Mouse (Mus musculus) embryonic facial prominence, embryonic 14.5 days (tissue): ENCODE data around the gene Esam. TPM values are rescaled to one million over a fixed set of nuclear protein-coding genes. Genes with fewer than 3 reads are reported as not detected.

ENCODE experiments used
- ATAC-seq: fragments of 200-750 bp; cut with Nextera tagmentation; 2 replicates; pipeline ENCODE4 v1.8.0; 2017; ENCODE audit warnings: low read depth, moderate number of reproducible peaks, moderate TSS enrichment
- DNase-seq: peaks from one replicate; pipeline ENCODE4 v3.0.0-alpha.2; 2015; ENCODE audit warnings: low spot score
- H3K27ac ChIP-seq: fragments of 300-500 bp; sonication (generic); replicated peaks from 2 replicates; pipeline ENCODE4 v1.5.1; 2014; ENCODE audit warnings: low read depth, mild to moderate bottlenecking, low read length, moderate library complexity
- H3K27me3 ChIP-seq: fragments of 300-500 bp; sonication (generic); replicated peaks from 2 replicates; pipeline ENCODE4 v1.6.1; 2014; ENCODE audit warnings: low read length; ENCODE audit not compliant: control insufficient read depth, insufficient read depth
- H3K36me3 ChIP-seq: fragments of 300-500 bp; sonication (generic); 2 replicates; pipeline ENCODE4 v1.6.1; 2014; ENCODE audit warnings: low read length, mixed read lengths; ENCODE audit not compliant: control insufficient read depth, insufficient read depth
- H3K4me1 ChIP-seq: fragments of 300-500 bp; sonication (generic); 2 replicates; pipeline ENCODE4 v1.6.1; 2014; ENCODE audit warnings: antibody characterized with exemption, low read length; ENCODE audit not compliant: control insufficient read depth, insufficient read depth
- H3K4me2 ChIP-seq: fragments of 300-500 bp; sonication (generic); 2 replicates; pipeline ENCODE4 v1.6.1; 2014; ENCODE audit warnings: low read depth, mild to moderate bottlenecking, low read length, moderate library complexity, mixed read lengths
- H3K4me3 ChIP-seq: fragments of 300-500 bp; sonication (generic); 2 replicates; pipeline ENCODE4 v1.5.1; 2014; ENCODE audit warnings: low read depth, mild to moderate bottlenecking, low read length
- H3K9ac ChIP-seq: fragments of 300-500 bp; sonication (generic); 2 replicates; pipeline ENCODE4 v1.6.1; 2014; ENCODE audit warnings: low read depth, mild to moderate bottlenecking, low read length, moderate library complexity, mixed read lengths
- H3K9me3 ChIP-seq: fragments of 300-500 bp; sonication (generic); 2 replicates; pipeline ENCODE4 v1.6.1; 2016; ENCODE audit warnings: low read length; ENCODE audit not compliant: control insufficient read depth
- WGBS: fragments of 180-500 bp; shearing (Covaris S2); extraction: QIAGEN DNeasy Blood & Tissue Kit; methylation state at CpG from one replicate; pipeline ENCODE4 v1.1.7; 2014; 5-methylcytosine and 5-hydroxymethylcytosine counted together
- polyA plus RNA-seq: library from polyadenylated mRNA; unstranded; fragments of >200 nt; fragmentation: Nextera tagmentation; extraction: Ambion mirVana; gene quantifications from 2 replicates; pipeline ENCODE4 v1.2.1, GENCODE M21; 2014

Esam gene
- polyA plus RNA-seq, 1 experiment from 2014 or later: 52.0 TPM

DNA sequence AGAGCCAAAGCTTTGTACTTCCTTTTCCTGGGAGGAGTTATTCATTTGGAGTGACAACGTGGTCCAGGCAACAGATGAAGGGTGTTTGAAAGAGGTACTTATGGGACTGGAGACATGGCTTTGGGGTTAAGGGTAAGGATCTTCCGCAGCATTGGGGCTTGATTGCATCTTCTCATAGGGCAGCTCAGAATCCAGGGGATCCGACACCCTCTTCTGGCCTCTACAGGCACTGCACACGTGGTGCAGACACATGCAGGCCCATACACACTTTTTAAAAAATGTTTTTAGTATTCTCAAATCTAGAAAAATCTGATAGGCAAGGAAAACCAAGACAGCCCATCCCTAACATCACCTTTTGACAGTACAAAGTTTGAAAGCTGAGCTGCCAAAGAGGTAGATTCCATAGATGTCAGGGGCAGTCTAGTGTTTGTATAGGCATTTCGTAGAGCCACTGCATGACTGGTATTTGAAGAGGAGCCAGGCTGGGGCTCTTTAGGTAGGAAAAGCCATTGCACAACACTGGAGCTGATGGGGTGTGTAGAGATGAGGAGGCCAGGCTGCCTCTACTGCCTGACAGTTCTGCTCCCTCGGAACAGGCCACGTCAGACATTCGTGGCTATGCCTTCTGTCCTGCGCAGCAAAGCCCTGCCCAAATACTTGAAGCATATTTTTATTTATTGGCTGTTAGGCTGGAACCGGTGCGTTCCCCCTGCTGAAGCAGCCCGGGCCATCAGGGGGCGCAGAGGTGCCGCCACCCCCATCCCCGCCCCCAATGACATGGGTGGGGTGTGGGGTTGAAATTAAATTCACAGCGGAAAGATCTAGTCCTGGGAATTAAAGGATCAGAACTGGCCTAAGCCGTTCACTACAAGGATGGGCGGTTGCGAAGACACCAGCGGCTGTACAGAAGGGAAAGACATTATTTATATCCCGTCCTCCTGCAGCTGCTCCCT, 1.2 kb upstream of the Esam start:
- Histone ChIP-seq H3K27me3 (peaks cover 57% of the 10 kb centered on the region), H3K9me3 (no peaks in the 10 kb centered on the region), H3K4me1 (peaks cover 16% of the 10 kb centered on the region), H3K27ac (no peak overlapping the region), H3K4me2 (peak overlapping the region; percentile 34), H3K4me3 (no peak overlapping the region), H3K9ac (no peak overlapping the region), H3K36me3 (peaks cover 26% of the 10 kb centered on the region)
- ATAC-seq (no peak; the same call in 1 of the 2 replicates), DNase-seq (no peak)
- WGBS: 24% methylated on average over 21 of the region's 21 CpGs

DNA sequence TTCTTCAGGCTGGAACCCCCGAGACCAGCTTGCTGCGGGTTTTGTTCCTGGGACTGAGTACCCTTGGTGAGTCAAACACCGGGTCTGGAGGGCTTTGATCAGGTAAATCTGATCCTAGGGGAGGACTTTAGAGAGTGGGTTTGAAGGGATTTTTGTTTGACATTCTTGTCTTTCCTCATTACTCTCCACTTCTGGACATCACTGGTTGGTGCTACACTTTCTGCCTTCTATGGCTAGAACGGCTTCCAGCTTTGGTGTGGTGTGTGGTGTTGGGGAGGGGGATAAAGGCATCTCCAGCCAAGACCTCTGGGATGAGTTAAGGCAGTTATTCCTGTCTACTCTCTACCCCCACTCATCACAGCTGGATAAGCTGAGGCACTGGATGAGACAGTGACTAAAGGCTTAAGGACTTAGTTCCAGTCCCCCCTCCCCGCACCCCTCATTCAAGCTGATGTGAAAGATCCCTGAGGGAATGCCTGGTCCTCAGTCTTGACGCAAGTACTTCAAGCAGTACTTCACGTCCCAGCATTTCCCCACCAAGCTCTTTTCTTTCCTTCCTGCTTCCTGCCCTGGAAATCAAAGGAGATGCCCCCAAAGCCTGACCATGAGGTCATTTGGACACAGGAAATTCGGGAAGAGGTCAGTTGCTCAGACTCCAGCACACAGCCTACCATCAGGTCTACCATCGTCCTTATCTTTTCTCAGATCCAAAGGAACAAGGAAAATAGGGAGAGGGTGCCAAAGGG, 520 bp downstream of the Esam start:
- Histone ChIP-seq H3K4me3 (peak overlapping the region; percentile 33; the same call in 1 of the 2 replicates), H3K36me3 (0 out of 2 replicates have a peak, but pooled peaks cover 10% of the 10 kb centered on the region), H3K27me3 (peaks cover 60% of the 10 kb centered on the region), H3K9me3 (no peaks in the 10 kb centered on the region), H3K9ac (no peak overlapping the region), H3K4me1 (peaks cover 16% of the 10 kb centered on the region), H3K4me2 (no peak overlapping the region), H3K27ac (peak overlapping the region; percentile 22; the same call in 1 of the 2 replicates)
- ATAC-seq (no peak), DNase-seq (no peak)
- WGBS: 22% methylated on average over 9 of the region's 9 CpGs

DNA sequence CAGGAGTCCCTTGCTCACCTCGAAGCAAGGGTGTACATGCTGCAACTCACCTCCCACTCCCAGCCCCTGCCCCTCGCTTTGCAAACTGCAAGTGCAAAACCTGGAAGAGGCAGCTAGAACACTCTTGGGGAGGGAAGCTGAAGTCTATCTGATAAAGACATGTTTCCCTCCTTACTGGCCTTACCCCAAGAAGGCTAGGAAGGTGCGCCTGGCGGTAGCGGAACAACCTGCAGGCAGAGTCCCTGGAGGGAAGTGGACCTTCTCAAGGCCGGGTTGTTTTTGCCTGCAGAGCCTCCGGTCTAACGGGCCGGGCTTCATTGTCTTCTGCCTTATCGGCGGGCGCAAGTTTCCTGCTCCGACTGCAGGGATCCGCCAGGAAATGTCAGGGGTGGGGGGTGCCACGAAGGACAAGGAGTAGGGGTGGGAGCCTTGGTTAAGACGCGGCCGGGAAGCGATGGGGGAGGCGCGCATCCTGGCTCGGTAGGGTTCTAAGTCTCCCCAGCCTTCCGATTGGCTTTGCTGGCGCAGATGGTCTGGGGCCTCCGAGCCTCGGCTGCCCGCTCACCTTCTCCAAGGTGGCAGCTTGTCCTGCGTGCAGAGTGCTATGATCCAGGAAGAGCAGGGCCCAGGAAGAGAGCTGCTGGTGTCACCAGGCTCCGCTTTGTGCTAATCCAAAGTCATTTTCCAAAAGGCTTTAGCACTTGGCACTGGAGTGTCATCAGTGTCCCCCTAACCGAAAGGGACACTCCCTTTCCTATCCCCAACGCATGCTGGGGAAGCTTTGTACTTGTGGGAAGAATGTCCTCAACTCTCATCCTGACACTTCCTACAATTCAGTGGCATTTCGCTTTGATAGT, 2.4 kb downstream of the Esam start:
- Histone ChIP-seq H3K4me1 (peaks cover 16% of the 10 kb centered on the region), H3K4me2 (peak overlapping the region; percentile 73), H3K9ac (peak overlapping the region; percentile 39), H3K9me3 (no peaks in the 10 kb centered on the region), H3K4me3 (peak overlapping the region; percentile 33), H3K27me3 (peaks cover 60% of the 10 kb centered on the region), H3K27ac (peak overlapping the region; percentile 49; the same call in 1 of the 2 replicates), H3K36me3 (no peaks in the 10 kb centered on the region)
- peak; percentile 31 for ATAC-seq
- peak; percentile 61 for DNase-seq
- WGBS: 2% methylated on average over 32 of the region's 32 CpGs

DNA sequence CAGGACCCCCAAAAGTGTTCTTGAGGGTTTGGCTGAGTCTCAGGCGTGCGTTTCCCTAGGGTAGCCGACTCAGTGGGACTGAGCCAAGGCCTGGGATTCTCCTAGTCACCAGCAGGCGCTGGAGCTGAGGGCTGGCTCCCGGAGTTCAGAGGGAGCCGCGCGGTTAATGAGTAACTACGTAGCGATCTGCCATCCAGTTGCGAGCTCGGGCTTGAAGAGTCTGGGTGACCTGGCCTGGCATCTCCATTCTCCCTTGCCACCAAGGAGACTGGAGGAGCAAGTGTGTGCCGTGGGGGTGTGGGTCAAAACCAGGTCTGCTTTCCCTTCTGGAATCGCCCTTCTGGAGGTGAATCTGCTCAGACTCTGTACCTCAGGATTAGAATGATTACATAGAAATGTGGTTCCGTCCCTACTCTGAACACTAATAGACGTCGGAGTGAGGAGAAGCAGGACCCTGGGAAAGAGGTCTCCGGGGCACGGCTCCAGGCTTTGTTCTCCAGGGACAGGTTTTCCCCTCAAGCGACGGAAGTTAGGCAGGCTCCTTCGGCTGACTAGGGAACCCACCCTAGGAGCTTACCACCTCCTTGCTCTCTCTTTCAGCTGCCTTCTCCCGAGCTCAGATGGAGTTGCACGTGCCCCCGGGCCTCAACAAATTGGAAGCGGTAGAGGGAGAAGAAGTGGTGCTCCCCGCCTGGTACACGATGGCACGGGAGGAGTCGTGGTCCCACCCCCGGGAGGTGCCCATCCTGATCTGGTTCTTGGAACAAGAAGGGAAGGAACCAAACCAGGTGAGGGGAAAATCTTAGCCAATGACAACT, 3.2 kb downstream of the Esam start:
- Histone ChIP-seq H3K27me3 (peaks cover 60% of the 10 kb centered on the region), H3K4me2 (peak overlapping the region; percentile 73), H3K4me3 (peak overlapping the region; percentile 33), H3K4me1 (peaks cover 16% of the 10 kb centered on the region), H3K27ac (peak overlapping the region; percentile 49; the same call in 1 of the 2 replicates), H3K9me3 (no peaks in the 10 kb centered on the region), H3K9ac (peak overlapping the region; percentile 39), H3K36me3 (no peaks in the 10 kb centered on the region)
- DNase-seq: peak; percentile 73
- WGBS: 2% methylated on average over 31 of the region's 31 CpGs
- ATAC-seq: peak; percentile 69

DNA sequence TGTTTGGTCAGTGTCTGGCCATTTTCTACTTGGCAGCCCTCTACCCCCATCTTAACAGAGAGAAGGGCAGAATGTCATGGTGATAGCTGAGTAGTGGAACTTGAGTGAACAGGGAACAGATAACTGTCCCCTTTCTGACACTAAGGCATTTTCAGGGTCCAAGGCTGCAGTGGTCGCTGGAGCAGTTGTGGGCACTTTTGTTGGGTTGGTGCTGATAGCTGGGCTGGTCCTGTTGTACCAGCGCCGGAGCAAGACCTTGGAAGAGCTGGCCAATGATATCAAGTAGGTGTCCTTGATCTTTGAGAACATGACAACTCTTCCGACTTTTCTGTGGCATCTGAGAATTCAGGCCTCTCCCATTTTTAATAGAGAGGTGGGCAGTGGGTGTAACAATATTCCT, 9.0 kb downstream of the Esam start:
- Histone ChIP-seq H3K4me1 (no peaks in the 10 kb centered on the region), H3K27me3 (0 out of 2 replicates have a peak, but pooled peaks cover 2% of the 10 kb centered on the region), H3K4me3 (no peak overlapping the region), H3K9ac (no peak overlapping the region), H3K9me3 (no peaks in the 10 kb centered on the region), H3K4me2 (no peak overlapping the region), H3K27ac (no peak overlapping the region), H3K36me3 (no peaks in the 10 kb centered on the region)
- WGBS: 80% methylated on average over 4 of the region's 4 CpGs
- DNase-seq: no peak
- ATAC-seq: no peak

DNA sequence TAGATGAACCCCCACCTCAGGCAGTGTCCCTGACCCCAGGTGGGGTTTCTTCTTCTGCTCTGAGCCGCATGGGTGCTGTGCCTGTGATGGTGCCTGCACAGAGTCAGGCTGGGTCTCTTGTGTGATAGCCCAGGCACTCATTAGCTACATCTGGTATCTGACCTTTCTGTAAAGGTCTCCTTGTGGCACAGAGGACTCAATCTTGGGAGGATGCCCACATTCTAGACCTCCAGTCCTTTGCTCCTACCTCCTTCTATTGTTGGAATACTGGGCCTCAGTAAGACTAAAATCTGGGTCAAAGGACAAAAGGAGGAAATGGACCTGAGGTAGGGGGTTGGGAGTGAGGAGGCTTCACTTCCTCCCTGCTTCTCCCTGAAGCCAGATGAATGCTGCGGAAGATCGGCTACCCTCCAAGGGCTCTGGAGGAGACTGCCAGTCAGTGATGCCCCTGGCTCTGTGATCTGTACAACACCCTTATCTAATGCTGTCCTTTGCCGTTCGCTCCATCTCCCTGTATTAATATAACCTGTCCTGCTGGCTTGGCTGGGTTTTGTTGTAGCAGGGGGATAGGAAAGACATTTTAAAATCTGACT, 9.9 kb downstream of the Esam start:
- no peaks in the 10 kb centered on the region for H3K4me1 ChIP-seq
- WGBS: 62% methylated on average over 5 of the region's 5 CpGs
- ATAC-seq (no peak), DNase-seq (no peak)
- no peak overlapping the region for H3K4me2 ChIP-seq
- H3K27ac ChIP-seq: no peak overlapping the region
- no peaks in the 10 kb centered on the region for H3K9me3 ChIP-seq
- no peak overlapping the region for H3K4me3 ChIP-seq
- no peaks in the 10 kb centered on the region for H3K36me3 ChIP-seq
- no peak overlapping the region for H3K9ac ChIP-seq
- no peaks in the 10 kb centered on the region for H3K27me3 ChIP-seq

DNA sequence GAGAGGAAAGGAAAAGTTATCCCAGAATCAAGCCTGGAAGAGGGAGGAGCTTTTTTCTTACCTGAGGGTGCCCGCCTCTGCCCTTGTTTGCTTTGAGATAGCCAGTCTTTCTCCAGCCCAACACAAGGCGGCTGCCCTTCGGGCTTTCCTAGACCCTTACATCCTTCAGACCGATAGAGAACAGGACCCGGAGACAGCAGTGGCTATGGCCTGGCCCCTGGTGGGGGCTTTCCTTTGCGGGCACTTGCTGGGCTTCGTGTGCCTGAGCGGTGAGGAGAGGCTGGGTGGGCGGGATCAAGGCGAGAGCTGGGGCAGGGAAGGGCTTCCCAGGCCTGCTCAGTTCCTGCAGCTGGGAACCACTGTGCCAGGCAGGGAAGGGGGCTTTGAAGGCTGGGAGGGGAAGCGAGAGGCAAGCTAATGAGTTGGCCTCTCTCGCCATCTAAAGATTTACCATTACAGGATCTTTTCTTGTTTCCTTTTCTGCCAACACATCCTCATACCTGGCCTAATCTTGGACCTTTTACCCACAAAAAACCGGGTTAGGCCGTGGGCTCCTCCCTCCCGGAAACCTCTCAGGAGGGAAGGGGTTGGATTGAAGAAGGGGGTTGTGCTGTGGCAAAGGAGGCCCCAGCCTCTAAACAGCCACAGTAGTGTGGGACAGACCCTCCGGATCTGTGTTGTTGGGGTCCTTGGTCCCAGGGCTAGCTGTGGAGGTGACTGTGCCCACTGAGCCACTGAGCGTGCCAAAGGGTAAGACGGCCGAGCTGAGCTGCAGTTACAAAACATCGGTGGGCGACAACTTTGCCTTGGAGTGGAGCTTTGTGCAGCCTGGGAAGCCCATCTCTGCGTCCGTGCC, 11.5 kb downstream of the Esam start, which contains the start of gene Vsig2:
TSS of gene Vsig2 (plus strand) at position 86 of the 856 bp plus-strand sequence.
- Histone ChIP-seq H3K9me3 (no peaks in the 10 kb centered on the region), H3K4me1 (0 out of 2 replicates have a peak, but pooled peaks cover 3% of the 10 kb centered on the region), H3K27me3 (no peaks in the 10 kb centered on the region), H3K27ac (no peak within 1 kb of the TSS), H3K4me2 (no peak within 1 kb of the TSS), H3K4me3 (no peak within 1 kb of the TSS), H3K36me3 (no peaks in the 10 kb centered on the region), H3K9ac (no peak within 1 kb of the TSS)
- DNase-seq: no peak
- no peak for ATAC-seq
- WGBS: 54% methylated on average over 21 of the region's 23 CpGs
